Mouse (Mus musculus) erythroblast, embryonic 14.5 days (primary cell): ENCODE data around the gene Cenpl.

ENCODE experiments used
- GATA1 ChIP-seq: IDR thresholded peaks from 2 replicates; pipeline ENCODE4 v1.6.1; 2012; ENCODE audit warnings: low read length, inconsistent platforms, mixed read lengths
- TAL1 ChIP-seq: IDR thresholded peaks from 3 replicates; pipeline ENCODE4 v1.6.1; 2012; ENCODE audit warnings: low read length, inconsistent platforms, mixed read lengths

GRCm38 (mm10) chr1:161071272-161071620 is 733 bp downstream of the Cenpl start:
- TF ChIP-seq GATA1 (no peak), TAL1 (no peak)
